Comparison of ENCODE assay signal across 8 mouse cellular contexts in genomic region chr9:40269103-40269861, GRCm38 (mm10). TPM values are rescaled to one million over a fixed set of nuclear protein-coding genes. Genes with fewer than 3 reads are reported as not detected.
DNase-seq lines count a peak whose midpoint lies in the region; ATAC-seq and TF ChIP-seq lines count a peak whose summit lies in the region.

Scn3b (plus strand) TSS chr9:40269217.

- peaks cover 5% of the 10 kb centered on the region in 2 experiments; a peak in 1 of 4 replicates for H3K4me1 ChIP-seq in CH12.LX (ENCODE audit: control insufficient read depth in 1 of 2, insufficient read depth in 2 of 2)
- peaks cover 42% of the 10 kb centered on the region for H3K4me1 ChIP-seq in forebrain, embryonic 16.5 days (replicated peaks; ENCODE audit: control insufficient read depth, insufficient read depth, low read length)

- H3K9ac ChIP-seq in CH12.LX (ENCODE audit: insufficient read depth, low read depth): no peak within 1 kb of the TSS
- peak within 1 kb of the TSS; percentile 74 for H3K9ac ChIP-seq in forebrain, embryonic 16.5 days (replicated peaks; ENCODE audit: low read depth, low read length)

- in situ Hi-C loops in CH12.LX (cut with MboI; ENCODE audit: low pct_ligation_motif_present, low pct_unique_long_range_greater_than_20kb, low sequenced_read_pairs): no loop called here

- TF ChIP-seq CTCF in CH12.LX (conservative IDR thresholded peaks at IDR 0.05 in 1 of 2, IDR thresholded peaks at IDR 0.05 in 1 of 2; ENCODE audit: low read depth in 2 of 2, low read length in 2 of 2): no peak

- no peak for DNase-seq in CH12.LX (ENCODE audit: extremely low read depth)
- peak; percentile 64 for DNase-seq in adrenal gland, postnatal 10 days
- DNase-seq in heart, postnatal 10 days: peak; percentile 60 to 62
- DNase-seq in left cerebral cortex, adult 11 months (ENCODE audit: low spot score): peak; percentile 75
- DNase-seq in lung, postnatal 10 days: peak; percentile 89
- DNase-seq in retina, postnatal 7 days (ENCODE audit: low read depth, low spot score): peak; percentile 35

- H3K36me3 ChIP-seq in CH12.LX (replicated peaks in 1 of 2; ENCODE audit: control insufficient read depth in 1 of 2, insufficient read depth in 1 of 2, low read length in 1 of 2): no peaks in the 10 kb centered on the region
- H3K36me3 ChIP-seq in forebrain, embryonic 16.5 days (ENCODE audit: control insufficient read depth, insufficient read depth): no peaks in the 10 kb centered on the region

- peak; percentile 97 for ATAC-seq in forebrain, embryonic 16.5 days
- ATAC-seq in monocyte, adult 5-6 weeks (replicated peaks; ENCODE audit: insufficient number of reproducible peaks, low FRiP score, low TSS enrichment, poor library complexity, severe bottlenecking): no peak

- no peak within 1 kb of the TSS for H3K27ac ChIP-seq in CH12.LX (ENCODE audit: insufficient read depth, low read depth)
- peak within 1 kb of the TSS; percentile 58 for H3K27ac ChIP-seq in forebrain, embryonic 16.5 days (ENCODE audit: low read length)

- H3K27me3 ChIP-seq in CH12.LX (replicated peaks): no peaks in the 10 kb centered on the region
- no peaks in the 10 kb centered on the region for H3K27me3 ChIP-seq in forebrain, embryonic 16.5 days (replicated peaks; ENCODE audit: control insufficient read depth, insufficient read depth, low read length)

- H3K4me2 ChIP-seq in CH12.LX (ENCODE audit: insufficient read depth, low read depth, poor library complexity, severe bottlenecking): peak within 1 kb of the TSS; percentile 87
- peak within 1 kb of the TSS; percentile 68 for H3K4me2 ChIP-seq in forebrain, embryonic 16.5 days (ENCODE audit: low read length)

- WGBS in forebrain, embryonic 16.5 days: under 1% methylated on average over 41 of the region's 42 CpGs

- no peak for TF ChIP-seq EP300 in CH12.LX (IDR thresholded peaks at IDR 0.05; ENCODE audit: low read length)

- intact Hi-C loops in heart, postnatal 10 days (cut with DNase I): no loop called here

- H3K9me3 ChIP-seq in CH12.LX (replicated peaks; ENCODE audit: low read length): no peaks in the 10 kb centered on the region
- H3K9me3 ChIP-seq in forebrain, embryonic 16.5 days (ENCODE audit: control insufficient read depth, low read length): no peaks in the 10 kb centered on the region

- no peak for TF ChIP-seq POLR2A in CH12.LX (IDR thresholded peaks at IDR 0.05; ENCODE audit: low read depth, low read length)

- H3K4me3 ChIP-seq in CH12.LX (replicated peaks in 1 of 3; ENCODE audit: low read depth in 2 of 3, low read length in 2 of 3, poor library complexity in 1 of 3): peak within 1 kb of the TSS in 1 of 3 experiments; percentile 44
- H3K4me3 ChIP-seq in forebrain, embryonic 16.5 days (replicated peaks; ENCODE audit: low read length): peak within 1 kb of the TSS; percentile 59

- H3K79me2 ChIP-seq in CH12.LX (replicated peaks; ENCODE audit: control insufficient read depth, extremely low read depth, insufficient read depth, poor library complexity, severe bottlenecking): no peaks in the 10 kb centered on the region

- dilution Hi-C loops in CH12.LX (cut with MboI; ENCODE audit: extremely low pct_ligation_motif_present, extremely low pct_unique_long_range_greater_than_20kb, low sequenced_read_pairs): no loop called here

- TF ChIP-seq RAD21 in CH12.LX (IDR thresholded peaks at IDR 0.05; ENCODE audit: low read depth, low read length): no peak

TF ChIP-seq in CH12.LX, 34 proteins besides CTCF, POLR2A, EP300 and RAD21:
- TF ChIP-seq BHLHE40 (IDR thresholded peaks at IDR 0.05; ENCODE audit: low read depth, low read length) (no peak), ZMIZ1 (IDR thresholded peaks at IDR 0.05; ENCODE audit: low read depth, low read length) (no peak), CHD1 (IDR thresholded peaks at IDR 0.05; ENCODE audit: low read depth, low read length) (no peak), NRF1 (IDR thresholded peaks at IDR 0.05; ENCODE audit: low read depth, low read length) (peak; percentile 73), RCOR1 (conservative IDR thresholded peaks at IDR 0.05; ENCODE audit: low read depth, low read length) (no peak), USF1 (IDR thresholded peaks at IDR 0.05; ENCODE audit: low read depth, low read length) (peak; percentile 20), MAZ (IDR thresholded peaks at IDR 0.05; ENCODE audit: low read depth, low read length) (no peak), MYC (IDR thresholded peaks at IDR 0.05; ENCODE audit: low read depth, low read length) (no peak), TBP (conservative IDR thresholded peaks at IDR 0.05; ENCODE audit: low read depth, low read length) (no peak)

RNA-seq across cellular contexts. Expression of gene Scn3b, which starts in this region (rescaled TPM):
- total RNA-seq in CH12.LX (2012; rRNA removed) (0.34 and 0.50 TPM in 2 replicates), CH12.LX (2014; rRNA removed) (0.07 and 0.08 TPM in 2 replicates)
- polyA plus RNA-seq in CH12.LX (2012; ENCODE audit: insufficient read length, low read depth): not detected in 2 replicates
- 10 to 100 TPM in 1 of 2 experiments, 1 to 10 TPM in 1; 5.6 to 11.8 TPM for total RNA-seq in adrenal gland, postnatal 10 days (2021)
- 103 and 127 TPM in 2 replicates for polyA plus RNA-seq in forebrain, embryonic 16.5 days (2015; fragmentation: Nextera tagmentation; extraction: Ambion mirVana)
- total RNA-seq in heart, postnatal 10 days (2021): 1 to 10 TPM; 1.3 to 2.1 TPM
- not detected in 3 replicates for total RNA-seq in monocyte, adult 5-6 weeks (2017)

Comparison
In these comparisons a context has a peak if more than half of its experiments do, and no peak if none do; other contexts are left out.
1. RNA of gene Scn3b (polyA plus RNA-seq): 103 to 127 TPM in forebrain, embryonic 16.5 days; not detected in CH12.LX; every median in the first group is over 10 times any median in the second.